Mouse (Mus musculus) heart, adult 2 months (tissue): ENCODE data around the gene Adm.

Source experiments
- CTCF ChIP-seq: fragments of 200-600 bp; IDR thresholded peaks from 2 replicates; pipeline ENCODE4 v1.8.1; 2022; ENCODE audit warnings: antibody characterized with exemption, mild to moderate bottlenecking, moderate library complexity
- POLR2A ChIP-seq: fragments of 200-500 bp; IDR thresholded peaks from 2 replicates; pipeline ENCODE4 v1.6.1; 2011; ENCODE audit warnings: mild to moderate bottlenecking, low read depth, low read length, control low read depth; ENCODE audit not compliant: insufficient read depth

DNA sequence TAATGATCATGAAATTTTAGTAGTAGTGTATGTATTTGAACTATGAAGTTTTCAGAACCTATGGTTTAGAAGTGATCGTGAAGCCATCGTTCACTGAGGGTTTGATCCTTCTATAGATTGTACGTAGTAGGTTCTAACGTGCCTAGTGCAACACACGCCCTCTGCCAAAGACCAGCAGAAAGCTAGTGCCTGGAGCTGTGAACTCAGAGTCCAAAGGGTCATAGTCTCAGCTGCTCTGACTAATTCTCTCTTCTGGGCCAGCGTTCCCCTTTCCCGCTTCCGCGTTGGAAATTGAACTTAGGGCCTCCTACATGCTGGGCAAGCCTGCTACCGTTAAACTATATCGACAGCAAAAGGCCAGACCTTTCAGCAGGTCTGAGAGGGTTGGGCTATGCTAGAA is 11.7 kb upstream of the Adm start:
- no peak for TF ChIP-seq CTCF
- no peak for TF ChIP-seq POLR2A
